Mouse (Mus musculus): Measurements from ENCODE around the gene Mapk6. TPM values are rescaled to one million over a fixed set of nuclear protein-coding genes. Genes with fewer than 3 reads are reported as not detected.

The Mapk6 gene
- total and polyA plus RNA-seq, 2 experiments from 2014 or later = 109 to 164 TPM

DNA sequence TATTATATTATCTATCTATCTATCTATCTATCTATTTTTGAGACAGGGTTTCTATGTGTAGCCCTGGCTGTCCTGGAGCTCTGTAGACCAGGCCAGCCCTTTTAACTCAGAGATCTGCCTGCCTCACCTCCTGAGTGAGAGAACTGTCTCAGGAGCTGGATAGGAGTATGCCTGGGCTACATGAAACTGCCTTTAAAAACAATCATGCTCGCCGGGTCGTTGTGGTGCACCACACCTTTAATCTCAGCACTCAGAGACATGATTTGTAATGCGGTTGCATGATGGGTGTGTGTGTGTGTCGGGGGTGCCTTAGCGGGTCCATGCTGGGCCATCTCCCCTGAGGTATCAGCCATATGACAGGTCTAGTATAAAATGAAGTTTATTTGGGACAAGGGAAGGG, 25.1 kb upstream of the Mapk6 start:
- H3K36me3 ChIP-seq (ENCODE audit: insufficient read depth, low read length) = no peaks in the 10 kb centered on the region
- H3K4me2 ChIP-seq (ENCODE audit: low read depth, low read length, poor library complexity, severe bottlenecking) = no peak overlapping the region
- no peaks in the 10 kb centered on the region for H3K27me3 ChIP-seq (ENCODE audit: insufficient read depth, low read length)
- DNase-seq (ENCODE audit: low spot score) (no peak), ATAC-seq (ENCODE audit: low FRiP score) (no peak)
- WGBS = 81% methylated on average over 6 of the region's 6 CpGs
- no peaks in the 10 kb centered on the region for H3K4me1 ChIP-seq (ENCODE audit: insufficient read depth, low read length)
- no peak overlapping the region for H3K9ac ChIP-seq (replicated peaks; ENCODE audit: low read length, poor library complexity, severe bottlenecking)
- no peak for TF ChIP-seq CTCF (IDR thresholded peaks at IDR 0.05)
- H3K27ac ChIP-seq (ENCODE audit: low read depth, low read length) = no peak overlapping the region
- H3K9me3 ChIP-seq (ENCODE audit: low read length) = no peaks in the 10 kb centered on the region
- no peak overlapping the region for H3K4me3 ChIP-seq (ENCODE audit: low read depth, low read length)

DNA sequence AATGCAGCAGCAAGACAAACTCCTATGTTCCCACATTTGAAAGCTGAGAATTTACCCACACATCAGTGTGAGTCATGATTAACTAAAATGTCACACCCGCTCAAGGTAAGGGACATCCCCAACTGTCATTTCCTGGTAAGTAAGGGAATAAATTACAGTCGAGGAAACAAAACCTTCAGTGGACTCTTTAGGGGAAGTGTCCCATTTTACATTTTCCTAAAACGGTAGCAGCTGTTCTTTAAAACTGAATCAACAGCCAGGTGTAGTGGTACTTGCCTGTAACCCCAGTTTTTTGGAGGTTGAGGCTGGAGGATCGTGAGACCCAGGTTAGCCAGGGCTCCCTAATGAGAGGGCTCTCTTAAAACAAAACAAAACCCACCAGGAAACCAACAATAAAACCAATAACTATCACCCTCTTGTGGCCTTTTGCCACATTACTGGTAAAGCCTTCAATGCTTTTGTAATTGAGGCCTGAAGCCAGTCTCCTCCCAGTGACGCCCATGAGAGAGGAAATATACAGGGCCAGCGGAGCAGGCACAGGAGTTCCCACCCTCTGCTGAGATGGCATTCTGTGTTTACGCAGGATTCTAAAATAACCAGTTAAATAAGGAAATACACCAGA, 24.5 kb upstream of the Mapk6 start:
- H3K9ac ChIP-seq (replicated peaks; ENCODE audit: low read length, poor library complexity, severe bottlenecking) = no peak overlapping the region
- peak; percentile 69 for TF ChIP-seq CTCF (IDR thresholded peaks at IDR 0.05)
- H3K4me1 ChIP-seq (ENCODE audit: insufficient read depth, low read length) = no peaks in the 10 kb centered on the region
- WGBS = 49% methylated on average over 7 of the region's 7 CpGs
- peak; percentile 83 for DNase-seq (ENCODE audit: low spot score)
- ATAC-seq (ENCODE audit: low FRiP score) = no peak
- H3K27ac ChIP-seq (ENCODE audit: low read depth, low read length) = no peak overlapping the region
- H3K9me3 ChIP-seq (ENCODE audit: low read length) = no peaks in the 10 kb centered on the region
- no peaks in the 10 kb centered on the region for H3K27me3 ChIP-seq (ENCODE audit: insufficient read depth, low read length)
- H3K4me3 ChIP-seq (ENCODE audit: low read depth, low read length) = no peak overlapping the region
- no peaks in the 10 kb centered on the region for H3K36me3 ChIP-seq (ENCODE audit: insufficient read depth, low read length)
- no peak overlapping the region for H3K4me2 ChIP-seq (ENCODE audit: low read depth, low read length, poor library complexity, severe bottlenecking)

DNA sequence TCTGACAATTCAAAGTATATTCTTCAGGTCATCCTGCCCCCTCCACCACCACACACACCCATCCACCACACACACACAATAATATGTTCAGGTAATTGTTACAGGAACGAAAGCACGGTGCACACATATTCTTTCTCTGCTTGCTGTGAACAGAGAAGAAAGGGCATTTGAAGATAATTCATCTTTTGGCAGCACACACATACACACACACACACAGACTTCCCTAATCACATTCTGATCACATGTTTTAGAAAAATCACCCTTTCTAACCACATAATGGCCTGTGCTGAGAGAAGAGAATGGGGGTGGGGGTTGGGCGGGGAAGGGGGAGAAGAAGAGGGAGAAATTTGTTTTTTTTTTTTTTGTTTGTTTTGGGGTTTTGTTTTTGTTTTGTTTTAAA, 22.9 kb upstream of the Mapk6 start:
- no peak overlapping the region for H3K27ac ChIP-seq (ENCODE audit: low read depth, low read length)
- no peak for DNase-seq (ENCODE audit: low spot score)
- H3K4me1 ChIP-seq (ENCODE audit: insufficient read depth, low read length) = no peaks in the 10 kb centered on the region
- H3K9me3 ChIP-seq (ENCODE audit: low read length) = no peaks in the 10 kb centered on the region
- no peak overlapping the region for H3K9ac ChIP-seq (replicated peaks; ENCODE audit: low read length, poor library complexity, severe bottlenecking)
- H3K4me2 ChIP-seq (ENCODE audit: low read depth, low read length, poor library complexity, severe bottlenecking) = no peak overlapping the region
- no peak for TF ChIP-seq CTCF (IDR thresholded peaks at IDR 0.05)
- no peaks in the 10 kb centered on the region for H3K27me3 ChIP-seq (ENCODE audit: insufficient read depth, low read length)
- no peak overlapping the region for H3K4me3 ChIP-seq (ENCODE audit: low read depth, low read length)
- H3K36me3 ChIP-seq (ENCODE audit: insufficient read depth, low read length) = no peaks in the 10 kb centered on the region
- no peak for ATAC-seq (ENCODE audit: low FRiP score)
- 72% methylated on average over 3 of the region's 3 CpGs for WGBS

DNA sequence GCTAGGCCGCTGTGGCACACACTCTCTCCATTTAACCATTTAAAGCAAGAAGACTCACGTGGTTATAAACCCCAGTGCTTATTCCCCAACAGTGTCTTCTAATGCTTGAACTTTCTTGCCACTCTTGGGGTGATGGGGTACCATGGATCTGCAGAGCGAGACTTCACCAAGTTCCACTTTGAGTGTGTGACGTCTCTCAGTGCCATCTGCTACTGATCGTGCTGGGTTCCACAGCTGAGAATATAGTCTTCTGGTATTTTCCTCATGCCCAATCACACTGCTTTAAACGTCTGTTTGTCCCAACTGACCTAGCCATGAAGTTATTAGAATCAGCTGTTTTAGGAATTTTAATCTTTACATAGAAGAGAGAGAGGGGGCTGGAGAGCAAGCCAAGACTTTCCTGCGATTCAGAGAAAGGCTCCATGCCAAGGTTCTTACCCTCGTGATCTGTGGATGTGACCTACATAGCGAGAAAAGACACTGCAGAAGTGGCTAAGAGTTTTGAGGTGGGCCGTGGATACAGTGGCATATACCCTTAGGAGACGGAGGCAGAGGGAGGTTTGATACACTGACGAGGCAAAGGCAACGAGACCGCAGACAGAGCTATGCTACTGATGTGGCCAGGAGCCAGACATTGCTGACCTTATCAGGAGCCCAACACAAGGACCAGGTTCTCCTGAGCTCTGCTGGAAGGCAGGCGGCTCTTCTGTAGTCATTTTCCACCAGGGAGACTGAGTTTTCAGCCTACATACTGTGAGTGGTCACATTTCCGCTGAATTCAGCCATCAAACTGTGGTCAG, 21.2 kb upstream of the Mapk6 start:
- DNase-seq (ENCODE audit: low spot score) = no peak
- no peaks in the 10 kb centered on the region for H3K27me3 ChIP-seq (ENCODE audit: insufficient read depth, low read length)
- no peak for TF ChIP-seq CTCF (IDR thresholded peaks at IDR 0.05)
- H3K9ac ChIP-seq (replicated peaks; ENCODE audit: low read length, poor library complexity, severe bottlenecking) = no peak overlapping the region
- H3K27ac ChIP-seq (ENCODE audit: low read depth, low read length) = no peak overlapping the region
- H3K9me3 ChIP-seq (ENCODE audit: low read length) = no peaks in the 10 kb centered on the region
- H3K36me3 ChIP-seq (ENCODE audit: insufficient read depth, low read length) = no peaks in the 10 kb centered on the region
- no peak overlapping the region for H3K4me3 ChIP-seq (ENCODE audit: low read depth, low read length)
- WGBS = 72% methylated on average over 16 of the region's 16 CpGs
- H3K4me2 ChIP-seq (ENCODE audit: low read depth, low read length, poor library complexity, severe bottlenecking) = no peak overlapping the region
- ATAC-seq (ENCODE audit: low FRiP score) = no peak
- H3K4me1 ChIP-seq (ENCODE audit: insufficient read depth, low read length) = no peaks in the 10 kb centered on the region

DNA sequence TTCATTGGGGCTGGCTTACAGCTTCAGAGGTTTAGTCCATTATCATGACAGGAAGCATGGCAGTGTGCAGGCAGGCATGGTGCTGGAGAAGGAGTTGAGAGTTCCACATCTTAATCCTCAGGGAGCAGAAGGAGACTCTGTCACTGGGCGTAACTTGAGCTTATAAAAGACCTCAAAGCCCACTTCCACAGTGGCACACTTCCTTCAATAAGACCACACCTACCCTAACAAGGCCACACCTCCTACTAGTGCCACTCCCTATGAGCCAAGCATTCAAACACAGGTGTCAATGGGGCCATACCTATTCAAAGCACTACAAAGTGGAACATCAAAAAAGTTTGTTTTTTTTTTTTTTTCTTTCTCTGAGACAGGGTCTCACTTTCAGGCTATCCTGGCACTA, 19.9 kb upstream of the Mapk6 start:
- Histone ChIP-seq H3K27me3 (ENCODE audit: insufficient read depth, low read length) (no peaks in the 10 kb centered on the region), H3K4me3 (ENCODE audit: low read depth, low read length) (no peak overlapping the region), H3K9ac (replicated peaks; ENCODE audit: low read length, poor library complexity, severe bottlenecking) (no peak overlapping the region), H3K27ac (ENCODE audit: low read depth, low read length) (no peak overlapping the region), H3K9me3 (ENCODE audit: low read length) (no peaks in the 10 kb centered on the region), H3K4me2 (ENCODE audit: low read depth, low read length, poor library complexity, severe bottlenecking) (no peak overlapping the region), H3K36me3 (ENCODE audit: insufficient read depth, low read length) (no peaks in the 10 kb centered on the region), H3K4me1 (ENCODE audit: insufficient read depth, low read length) (no peaks in the 10 kb centered on the region)
- WGBS = 91% methylated on average over 1 of the region's 1 CpGs
- TF ChIP-seq CTCF (IDR thresholded peaks at IDR 0.05) = no peak
- ATAC-seq (ENCODE audit: low FRiP score) (no peak), DNase-seq (ENCODE audit: low spot score) (no peak)

DNA sequence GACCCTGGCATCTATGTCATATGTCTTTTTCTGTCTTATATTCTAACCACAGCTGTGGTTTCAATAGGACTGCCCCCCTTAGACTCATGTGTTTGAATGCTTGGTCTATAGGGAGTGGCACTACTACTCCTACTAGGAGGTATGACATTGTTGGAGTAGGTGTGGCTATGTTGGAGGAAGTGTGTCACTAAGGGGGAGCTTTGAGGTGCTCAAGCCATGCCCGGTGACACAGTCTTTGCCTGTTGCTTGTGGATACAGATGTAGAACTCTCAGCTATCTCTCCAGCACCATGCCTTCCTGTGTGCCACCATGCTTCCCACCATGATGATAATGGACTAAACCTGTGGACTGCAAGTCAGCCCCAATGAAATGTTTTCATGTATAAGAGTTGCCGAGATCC, 19.2 kb upstream of the Mapk6 start:
- Histone ChIP-seq H3K4me2 (ENCODE audit: low read depth, low read length, poor library complexity, severe bottlenecking) (no peak overlapping the region), H3K36me3 (ENCODE audit: insufficient read depth, low read length) (no peaks in the 10 kb centered on the region), H3K27me3 (ENCODE audit: insufficient read depth, low read length) (no peaks in the 10 kb centered on the region), H3K4me3 (ENCODE audit: low read depth, low read length) (no peak overlapping the region), H3K9me3 (ENCODE audit: low read length) (no peaks in the 10 kb centered on the region), H3K27ac (ENCODE audit: low read depth, low read length) (no peak overlapping the region), H3K9ac (replicated peaks; ENCODE audit: low read length, poor library complexity, severe bottlenecking) (no peak overlapping the region), H3K4me1 (ENCODE audit: insufficient read depth, low read length) (no peaks in the 10 kb centered on the region)
- 93% methylated on average over 2 of the region's 2 CpGs for WGBS
- TF ChIP-seq CTCF (IDR thresholded peaks at IDR 0.05) = no peak
- ATAC-seq (ENCODE audit: low FRiP score) (no peak), DNase-seq (ENCODE audit: low spot score) (no peak)
